Mouse (Mus musculus) erythroid progenitor cell, adult 5-6 weeks (primary cell): ENCODE results near the gene Bag3. TPM values are rescaled to one million over a fixed set of nuclear protein-coding genes. Genes with fewer than 3 reads are reported as not detected.

ENCODE experiments used
- ATAC-seq: replicated peaks from 2 replicates; pipeline ENCODE4 v1.8.0; 2016; ENCODE audit warnings: moderate number of reproducible peaks, mild to moderate bottlenecking, moderate TSS enrichment, inconsistent platforms; ENCODE audit not compliant: poor library complexity, low FRiP score, severe bottlenecking
- total RNA-seq, 2 experiments: library from RNA; stranded (forward) in 1 of 2; stranded (reverse) in 1 of 2; fragments of 150-400 nt in 1 of 2; fragments of 186-747, 209-891 nt in 1 of 2; gene quantifications; 2 replicates each; pipeline versions ENCODE4 v1.2.3 to v1.2.4; 2015 to 2017; ENCODE audit warnings: low replicate concordance in 2 of 2

The Bag3 gene
- total RNA-seq (2015; ENCODE audit: low replicate concordance) (1.4 and 2.9 TPM in 2 replicates), total RNA-seq (2017; ENCODE audit: low replicate concordance) (0.38 and 2.2 TPM in 2 replicates)

DNA sequence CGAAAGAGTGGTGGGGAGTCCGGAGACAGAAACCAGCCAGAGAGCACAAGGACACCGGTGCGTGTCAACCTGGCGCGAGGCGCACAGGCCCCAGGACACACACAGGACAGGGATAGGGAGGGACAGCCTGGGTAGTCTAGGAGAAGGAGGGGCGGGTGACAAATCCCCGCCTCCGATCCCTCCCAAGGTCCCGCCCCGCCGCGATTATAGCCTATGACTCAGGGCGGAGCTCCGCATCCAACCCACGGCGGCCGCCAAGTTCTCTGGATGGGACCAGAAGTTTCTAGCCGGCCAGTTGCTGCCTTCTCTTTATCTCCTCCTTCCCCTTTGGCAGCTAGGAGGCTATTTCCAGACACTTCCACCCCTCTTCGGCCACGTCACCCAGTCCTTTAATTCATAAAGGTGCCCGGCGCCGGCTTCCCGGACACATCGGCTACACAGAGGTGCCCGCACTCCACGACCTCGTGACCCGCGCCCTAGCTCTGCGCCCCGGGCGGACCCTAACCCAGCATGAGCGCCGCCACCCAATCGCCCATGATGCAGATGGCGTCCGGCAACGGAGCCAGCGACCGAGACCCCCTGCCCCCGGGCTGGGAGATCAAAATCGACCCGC, at the start of gene Bag3:
Gene Bag3, plus strand, starts transcription at position 268 of the 613 bp plus-strand sequence.
- peak; percentile 97 for ATAC-seq

DNA sequence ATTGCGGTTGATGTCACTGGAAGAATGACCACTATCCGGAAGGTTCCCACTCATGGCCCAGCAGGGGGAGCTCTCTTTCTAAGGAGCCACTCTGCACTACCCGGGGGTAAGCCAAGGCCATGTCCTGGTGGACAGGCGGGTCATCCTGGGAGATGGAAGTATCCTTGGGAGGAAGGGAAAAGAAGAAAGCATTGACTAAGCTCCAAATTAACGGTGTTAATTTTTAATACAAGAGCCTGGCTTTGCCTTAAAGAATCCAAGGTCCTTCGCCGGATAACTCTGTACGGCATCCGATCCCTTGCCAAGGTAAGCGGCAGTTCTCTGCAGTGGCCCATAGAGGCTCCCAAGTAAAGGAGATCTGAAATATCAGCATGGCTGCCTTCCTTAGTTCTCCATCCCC, 49.1 kb upstream of the Bag3 start:
- ATAC-seq: no peak

DNA sequence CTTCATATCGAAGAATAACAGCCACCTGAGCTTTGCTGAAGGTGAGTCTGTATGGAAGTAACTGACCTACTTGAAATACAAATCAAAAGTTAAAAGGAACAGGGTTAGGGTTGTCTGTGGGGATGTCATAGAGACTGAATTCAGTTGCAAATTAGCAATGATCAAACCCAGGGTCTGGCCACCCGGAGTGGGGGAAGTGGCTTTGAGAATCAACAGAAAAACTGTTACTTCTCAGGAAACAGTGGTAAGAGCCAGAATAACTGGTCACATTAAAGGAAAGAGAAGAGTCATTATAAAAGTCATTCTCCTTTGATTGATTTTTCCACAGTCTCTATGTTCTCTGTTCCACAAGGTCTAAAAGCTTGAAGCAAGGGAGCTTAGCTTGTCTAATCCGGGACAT, 34.4 kb upstream of the Bag3 start:
- ATAC-seq: no peak

DNA sequence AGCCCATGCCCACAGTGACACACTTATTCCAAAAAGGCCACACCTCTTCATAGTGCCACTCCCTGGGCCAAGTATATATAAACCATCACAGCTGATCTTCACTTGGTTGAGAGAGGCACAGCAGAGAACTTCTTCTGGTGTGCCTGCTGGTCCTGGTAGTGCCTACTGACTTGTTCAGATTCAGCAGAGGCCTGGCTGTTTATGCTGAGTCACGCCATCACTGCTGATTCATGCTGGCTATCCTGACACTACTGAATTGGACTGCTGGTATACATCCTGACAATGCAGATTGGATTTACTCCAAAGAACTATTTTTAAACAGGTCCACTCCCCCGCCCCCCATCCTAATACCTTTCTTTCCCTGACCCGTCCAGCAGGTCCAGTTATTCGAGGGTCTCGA, 28.9 kb upstream of the Bag3 start:
- ATAC-seq: peak; percentile 61

DNA sequence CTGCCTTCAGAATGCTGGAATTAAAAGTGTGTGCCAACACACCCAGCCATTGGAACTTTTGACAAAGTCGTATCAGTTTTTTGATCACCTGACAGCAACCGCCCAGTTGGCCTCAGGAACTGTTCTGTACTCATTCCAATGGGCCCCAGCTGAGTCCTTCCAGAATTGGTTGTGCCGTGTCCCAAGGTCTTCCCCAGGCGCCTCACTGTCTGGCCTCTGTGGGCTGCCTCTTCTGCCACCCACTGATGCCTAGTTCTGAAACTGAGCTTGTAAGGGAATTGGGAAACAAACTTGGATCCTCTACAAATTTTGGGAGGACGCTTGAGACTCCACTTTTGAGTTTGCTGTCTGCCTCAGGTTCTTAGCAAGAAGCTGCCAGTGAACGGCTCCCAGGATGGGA, 23.6 kb upstream of the Bag3 start:
- no peak for ATAC-seq

DNA sequence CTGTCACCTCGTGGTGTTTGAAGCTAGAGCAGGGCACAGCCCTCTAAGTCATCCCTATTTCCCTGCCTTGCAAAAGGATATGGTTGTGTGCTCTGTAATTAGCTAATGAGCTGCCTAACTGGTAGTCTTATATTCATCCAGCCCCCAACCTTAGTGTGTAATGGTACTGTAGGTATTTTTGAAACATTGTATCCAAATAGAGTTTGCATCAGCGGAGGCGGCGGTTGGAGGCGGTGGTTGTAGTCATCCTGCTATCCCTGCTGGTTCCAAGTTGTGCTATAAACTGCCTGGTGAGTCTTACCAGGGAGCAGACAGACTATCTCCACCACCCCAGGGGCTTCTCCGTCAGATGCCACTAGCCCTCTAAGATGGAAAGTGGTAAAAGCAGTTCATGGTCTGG, 19.3 kb upstream of the Bag3 start:
- no peak for ATAC-seq

DNA sequence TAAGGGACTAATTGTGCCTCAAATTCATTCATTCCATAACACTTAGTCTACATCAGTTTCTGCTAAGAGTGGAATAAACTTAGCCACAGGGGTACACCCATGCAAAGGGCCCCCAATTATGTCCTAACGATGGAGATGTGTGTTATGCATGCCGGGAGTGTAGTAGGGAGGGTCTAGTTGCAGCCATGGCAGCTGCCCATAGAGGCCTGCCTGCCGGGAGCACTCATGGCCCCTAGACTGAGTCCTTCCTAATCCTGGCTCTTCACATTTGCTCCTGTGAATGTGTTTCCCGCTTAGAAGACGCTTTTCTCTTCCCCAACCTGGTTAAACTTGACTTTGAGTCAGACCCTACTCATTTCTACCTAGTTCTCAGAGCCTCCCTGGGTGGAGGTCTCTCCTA, 11.5 kb upstream of the Bag3 start:
- ATAC-seq: no peak

DNA sequence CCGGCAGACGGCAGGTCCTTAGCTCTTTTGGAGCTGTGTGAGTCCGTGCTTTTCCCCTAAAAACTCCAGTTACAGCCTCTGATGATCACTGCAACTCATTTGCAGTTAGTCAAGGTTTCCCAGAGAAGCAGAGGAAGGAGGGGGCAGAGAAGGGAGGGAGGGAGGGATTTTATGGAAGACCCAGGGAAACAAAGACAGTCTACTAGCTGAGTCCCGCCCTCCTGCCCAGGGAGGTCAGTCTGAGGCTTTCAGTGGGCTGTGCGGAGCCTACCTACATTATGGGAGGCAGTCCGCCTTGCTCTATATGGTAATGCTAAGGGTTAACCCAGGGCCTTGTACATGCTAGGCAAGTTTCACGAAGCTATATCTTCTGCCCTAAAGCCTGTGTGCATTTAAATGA, 9.9 kb upstream of the Bag3 start:
- ATAC-seq: no peak

DNA sequence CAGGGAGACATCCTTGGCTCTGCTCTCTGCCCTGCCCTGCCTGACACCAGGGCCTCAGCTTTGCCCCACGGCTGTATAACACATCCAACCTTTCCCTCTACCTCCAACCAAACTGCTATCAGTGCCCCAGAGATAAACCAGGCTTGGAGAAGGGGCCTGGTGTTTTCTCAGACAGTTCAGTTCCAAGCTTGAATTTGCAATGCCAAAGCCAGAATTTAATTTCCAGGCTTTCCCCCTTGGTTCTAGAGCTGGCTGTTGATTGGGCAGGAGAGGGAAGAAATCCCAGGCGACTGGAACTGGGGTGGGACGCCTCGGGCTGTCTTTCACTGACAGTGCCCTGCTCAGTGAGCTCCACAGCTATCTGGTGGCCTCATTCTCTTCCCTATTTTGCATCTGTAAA, 9.1 kb upstream of the Bag3 start:
- ATAC-seq: no peak

DNA sequence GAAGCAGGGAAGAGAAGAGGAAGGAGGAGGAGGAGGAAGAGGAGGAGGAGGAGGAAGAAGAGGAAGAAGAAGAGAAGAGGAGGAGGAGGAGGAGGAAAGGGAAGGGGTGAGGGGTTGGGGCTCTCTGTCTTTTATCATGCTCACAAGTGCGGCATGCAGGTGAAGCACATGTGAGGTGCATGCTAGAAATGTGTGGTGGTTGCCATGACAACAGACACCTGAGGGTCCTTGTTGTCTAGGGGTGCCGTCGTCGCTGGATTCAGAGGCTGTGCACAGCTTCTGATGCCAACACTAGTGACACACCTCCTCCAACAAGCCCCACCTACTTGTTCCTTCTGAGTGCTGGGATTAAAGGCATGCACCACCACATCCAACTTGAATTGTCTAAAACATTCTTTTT, 7.1 kb upstream of the Bag3 start:
- ATAC-seq: no peak

DNA sequence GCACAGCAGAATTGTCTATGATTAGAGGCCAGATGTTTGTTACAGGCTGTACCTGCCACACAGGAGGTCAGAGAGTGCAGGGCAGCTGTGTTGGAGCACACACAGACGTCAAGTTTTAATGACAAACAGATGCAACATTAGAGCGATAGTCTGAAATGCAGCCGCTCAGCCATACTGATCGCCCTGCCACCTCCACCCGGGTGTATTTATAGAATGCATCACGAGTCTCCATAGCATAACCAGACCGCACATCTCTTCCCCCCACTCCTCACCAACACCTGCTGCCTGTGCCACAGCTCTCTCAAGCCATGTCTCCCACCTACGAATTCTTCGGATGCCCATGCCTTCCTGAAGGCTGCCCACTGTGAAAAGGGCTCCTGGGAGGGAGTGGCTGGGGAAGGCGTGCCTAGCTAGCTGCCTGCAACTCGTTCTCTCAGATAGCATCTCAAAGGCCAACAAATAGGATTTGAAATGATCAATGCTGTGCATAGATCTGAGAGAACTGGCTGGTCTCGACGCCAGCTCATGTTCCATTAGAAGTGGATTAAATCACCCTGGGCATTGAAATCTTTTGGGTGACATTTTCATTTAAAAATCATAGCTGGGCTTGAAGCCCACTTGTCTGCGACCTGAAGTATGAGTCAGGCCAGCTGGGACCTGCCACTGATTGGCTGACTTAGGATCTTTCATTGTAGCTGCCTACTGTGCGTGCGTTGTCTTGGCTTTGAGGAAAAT, 3.9 kb upstream of the Bag3 start:
- no peak for ATAC-seq

DNA sequence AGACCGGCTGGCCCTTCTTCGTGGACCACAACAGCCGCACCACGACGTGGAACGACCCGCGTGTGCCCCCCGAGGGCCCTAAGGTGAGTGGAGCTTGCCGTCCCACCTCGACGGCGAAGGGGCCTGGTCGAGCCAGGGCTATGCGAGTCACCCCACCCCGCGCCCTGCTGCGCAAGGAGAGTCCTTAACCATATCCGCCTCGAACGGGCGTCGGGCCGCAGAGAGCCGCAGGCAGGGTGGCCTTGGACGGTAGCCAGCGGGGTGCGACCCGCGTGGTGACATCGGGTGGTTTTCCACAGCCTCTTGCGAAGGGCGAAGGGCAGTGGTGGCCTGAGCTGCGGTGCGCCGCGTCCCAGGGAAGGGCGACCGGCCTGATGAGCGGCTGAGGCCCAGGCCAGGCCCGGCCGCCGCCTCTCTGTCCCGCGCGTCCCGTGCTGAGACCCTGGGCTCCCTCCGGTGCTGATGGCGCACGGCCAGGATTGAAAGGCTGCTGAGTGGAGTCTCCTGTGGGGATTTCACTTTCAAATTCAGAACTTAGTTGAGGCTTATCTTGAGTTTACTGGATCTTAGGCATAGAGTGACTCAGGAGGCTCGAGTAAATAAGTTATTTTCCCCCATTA, 656 bp downstream of the Bag3 start:
- peak; percentile 57 for ATAC-seq

DNA sequence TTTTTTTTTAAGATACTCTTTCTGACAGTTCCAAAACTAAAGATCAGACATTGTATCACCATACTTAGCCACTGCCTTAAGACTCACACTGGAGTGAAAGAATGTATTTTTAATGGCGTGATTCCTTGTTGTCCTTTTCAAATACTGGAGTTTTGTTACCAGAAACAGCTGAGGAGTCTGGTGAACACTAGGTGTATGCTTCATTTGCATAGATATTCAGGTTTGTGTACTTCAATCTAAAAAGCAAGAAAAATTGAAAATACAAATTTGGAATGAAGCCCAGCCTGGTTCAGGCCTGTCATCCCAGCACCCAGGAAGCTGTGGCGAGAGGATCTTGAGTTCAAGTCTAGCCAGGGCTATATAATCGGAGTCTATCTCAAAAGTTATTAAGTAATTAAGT, 1.2 kb downstream of the Bag3 start:
- ATAC-seq: no peak

DNA sequence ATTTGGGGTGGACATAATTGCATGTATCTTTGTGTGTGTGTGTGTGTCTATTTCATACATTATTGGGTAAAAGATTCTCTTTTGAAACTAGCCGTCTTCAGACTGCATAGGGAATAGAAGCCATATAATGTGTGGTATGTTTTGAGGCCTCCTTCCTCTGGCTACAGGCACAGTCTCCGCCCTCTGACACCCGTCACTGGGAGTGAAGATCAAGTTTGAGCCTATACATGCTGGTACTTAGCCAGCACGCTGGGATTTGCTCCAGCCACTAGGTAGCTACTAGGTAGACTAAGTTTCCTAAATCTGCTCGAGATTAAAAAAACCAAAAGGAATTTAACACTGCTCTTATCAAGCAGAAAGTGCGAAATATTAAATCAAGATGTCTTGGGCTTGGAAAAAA, 3.2 kb downstream of the Bag3 start:
- ATAC-seq: no peak

DNA sequence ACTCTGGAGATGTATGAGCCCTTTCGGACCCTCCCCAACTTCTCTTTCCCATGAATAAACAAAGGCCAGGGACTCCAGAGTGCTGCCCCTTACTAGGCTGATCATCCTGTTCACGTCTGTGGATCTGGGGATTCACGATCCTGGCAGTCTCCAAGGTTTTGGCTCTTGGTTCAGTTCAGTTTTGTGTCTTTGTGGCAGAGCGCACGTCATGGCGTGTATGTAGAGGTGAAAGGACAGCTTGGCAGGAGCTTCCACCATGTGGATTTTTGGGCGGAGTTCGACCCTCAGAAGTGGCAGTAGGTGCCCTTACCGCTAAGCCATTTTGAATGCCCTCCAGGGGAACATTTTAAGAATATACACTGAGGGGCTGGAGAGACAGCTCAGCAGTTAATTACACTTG, 5.2 kb downstream of the Bag3 start:
- no peak for ATAC-seq

DNA sequence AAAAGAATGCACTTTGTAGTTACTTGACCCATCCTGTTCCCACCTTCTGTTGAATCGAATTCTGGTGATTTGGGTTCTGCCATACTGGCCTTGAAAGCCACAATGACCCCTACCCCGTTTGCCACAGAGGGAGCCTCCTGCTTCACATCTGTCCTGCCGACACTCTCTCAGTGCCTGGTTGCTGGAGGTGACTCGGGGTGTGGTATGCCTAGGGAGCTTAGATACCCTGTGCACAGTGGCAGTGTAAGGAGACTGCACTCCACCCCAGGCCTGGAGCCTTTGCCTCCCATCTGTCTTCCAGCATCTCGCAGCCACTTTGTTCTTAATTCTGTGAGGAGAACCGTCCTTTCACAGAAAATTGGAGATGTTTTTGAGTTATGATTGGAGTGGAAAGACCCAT, 5.7 kb downstream of the Bag3 start:
- no peak for ATAC-seq

DNA sequence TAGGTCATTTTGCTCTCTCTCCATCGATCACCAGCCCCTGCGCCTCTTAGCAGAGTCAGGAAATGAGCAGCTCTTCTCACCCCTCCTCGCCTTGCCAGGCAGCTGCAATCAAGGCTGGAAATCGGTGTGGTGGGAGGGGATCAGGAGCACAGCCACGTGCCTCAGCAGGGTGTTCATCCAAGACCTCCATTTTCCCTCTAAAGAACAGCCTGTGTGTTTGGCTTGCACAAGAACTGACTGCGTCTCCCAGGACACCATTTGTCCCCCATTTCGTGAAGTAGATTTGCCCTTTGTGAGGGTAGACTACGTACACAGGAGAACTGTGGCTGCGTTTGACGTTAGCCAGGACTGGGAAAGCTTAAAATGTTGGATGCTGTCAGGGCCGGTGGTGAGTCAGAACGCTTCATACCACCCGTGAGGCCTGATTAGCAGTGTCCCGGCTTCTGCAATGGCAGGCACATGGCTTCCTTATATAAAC, 6.2 kb downstream of the Bag3 start:
- no peak for ATAC-seq

DNA sequence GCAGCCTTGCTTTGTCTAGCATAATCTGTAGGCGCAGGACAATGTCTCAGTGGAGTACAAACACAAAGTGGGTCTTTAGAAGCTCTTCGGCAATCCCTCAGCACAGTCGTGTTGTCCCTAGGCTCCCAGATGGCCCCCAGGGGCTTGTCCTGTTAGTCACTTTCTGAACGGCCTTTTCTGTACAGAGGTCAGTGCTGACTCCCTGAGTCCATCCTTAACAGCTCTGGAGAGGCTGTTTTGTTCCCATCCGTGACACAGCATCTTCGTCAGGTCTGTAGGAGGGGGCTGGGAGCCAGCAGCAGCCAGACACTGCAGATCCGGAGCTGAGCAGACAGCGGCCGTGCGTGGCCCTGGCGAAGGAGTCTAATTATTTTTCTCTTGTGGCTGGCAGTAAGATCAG, 7.6 kb downstream of the Bag3 start:
- no peak for ATAC-seq

DNA sequence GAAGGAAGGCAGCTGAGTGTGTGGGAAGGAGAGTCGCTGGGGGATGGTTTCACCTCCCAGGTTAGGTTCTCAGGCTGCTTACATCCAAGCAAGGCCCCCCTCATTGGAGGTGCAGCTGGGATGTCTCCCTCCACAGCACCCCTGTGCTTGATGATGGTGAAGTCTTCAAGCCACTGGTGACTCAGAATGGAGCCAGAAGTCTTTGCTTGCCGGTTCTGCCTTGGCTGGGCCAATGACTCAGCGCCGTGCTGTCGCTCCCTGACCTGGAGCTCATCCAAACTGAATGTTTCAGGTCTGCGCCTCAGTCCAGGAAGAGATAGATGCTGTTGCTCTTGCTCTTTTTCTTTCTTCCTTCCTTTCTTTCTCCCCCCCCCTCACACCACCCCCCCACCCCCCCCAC, 8.5 kb downstream of the Bag3 start:
- ATAC-seq: 0 out of 2 replicates have a peak, but pooled peaks have one; percentile 51

DNA sequence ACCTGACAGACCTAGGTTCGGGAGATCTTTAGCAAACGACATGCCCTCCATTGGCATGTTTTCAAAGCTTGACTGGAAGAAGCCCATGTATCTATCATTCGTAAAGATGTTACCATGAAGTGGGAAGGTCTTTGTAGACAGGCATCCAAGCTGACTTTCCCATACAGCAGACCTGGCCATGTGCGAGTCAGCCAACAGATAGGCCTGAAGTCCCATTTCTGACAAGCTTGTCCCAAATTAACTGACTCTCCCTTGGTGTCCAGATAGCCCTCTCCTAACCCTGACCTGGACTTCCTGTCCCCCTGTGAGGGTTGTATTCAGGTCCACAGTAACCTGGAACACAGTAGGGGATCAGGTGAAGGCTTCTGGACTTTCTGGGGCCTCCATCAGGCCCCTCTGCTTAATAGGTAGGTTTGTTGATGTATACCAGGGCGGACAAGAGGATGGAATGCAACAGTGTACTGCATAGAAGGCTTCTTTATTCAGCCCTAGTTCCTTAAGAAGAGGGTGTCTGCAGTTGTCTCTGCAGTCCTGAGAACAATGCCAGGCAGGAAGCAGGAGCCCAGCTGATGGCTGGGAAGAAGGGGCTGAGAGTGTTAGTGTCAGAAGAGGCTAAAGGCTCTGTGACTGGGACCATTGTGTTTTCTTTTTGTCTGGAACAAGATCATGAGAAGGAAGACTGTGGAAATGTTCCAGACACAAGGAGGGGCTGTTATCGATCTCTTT, 9.2 kb downstream of the Bag3 start:
- ATAC-seq: no peak
